Mouse (Mus musculus) forebrain, embryonic 15.5 days (tissue): Measurements from ENCODE around the gene Ap3d1. TPM values are rescaled to one million over a fixed set of nuclear protein-coding genes. Genes with fewer than 3 reads are reported as not detected.

ENCODE experiments used
- ATAC-seq: fragments of 200-750 bp; cut with Nextera tagmentation; replicated peaks from 2 replicates; pipeline ENCODE4 v1.8.0; 2017; ENCODE audit warnings: mild to moderate bottlenecking, moderate TSS enrichment, moderate library complexity
- H3K27ac ChIP-seq: fragments of 300-500 bp; sonication (generic); replicated peaks from 2 replicates; pipeline ENCODE4 v1.5.1; 2015; ENCODE audit warnings: mild to moderate bottlenecking, inconsistent platforms
- H3K27me3 ChIP-seq: fragments of 300-500 bp; sonication (generic); 2 replicates; pipeline ENCODE4 v1.6.1; 2015; ENCODE audit warnings: inconsistent platforms
- H3K36me3 ChIP-seq: fragments of 300-500 bp; sonication (generic); 2 replicates; pipeline ENCODE4 v1.6.1; 2015; ENCODE audit warnings: mild to moderate bottlenecking, inconsistent platforms
- H3K4me1 ChIP-seq: fragments of 300-500 bp; sonication (generic); 2 replicates; pipeline ENCODE4 v1.6.1; 2015; ENCODE audit warnings: inconsistent platforms
- H3K4me2 ChIP-seq: fragments of 300-500 bp; sonication (generic); replicated peaks from 2 replicates; pipeline ENCODE4 v1.6.1; 2015; ENCODE audit warnings: mild to moderate bottlenecking, inconsistent platforms
- H3K4me3 ChIP-seq: fragments of 300-500 bp; sonication (generic); 2 replicates; pipeline ENCODE4 v1.5.1; 2015; ENCODE audit warnings: mild to moderate bottlenecking, inconsistent platforms
- H3K9ac ChIP-seq: fragments of 300-500 bp; sonication (generic); replicated peaks from 2 replicates; pipeline ENCODE4 v1.6.1; 2015; ENCODE audit warnings: mild to moderate bottlenecking, inconsistent platforms
- H3K9me3 ChIP-seq: fragments of 300-500 bp; sonication (generic); 2 replicates; pipeline ENCODE4 v1.6.1; 2016; ENCODE audit warnings: inconsistent platforms
- WGBS: fragments of 180-500 bp; shearing (Covaris S2); methylation state at CpG from one replicate; pipeline ENCODE4 v1.1.7; 2015; ENCODE audit warnings: mixed read lengths; 5-methylcytosine and 5-hydroxymethylcytosine counted together
- polyA plus RNA-seq: library from polyadenylated mRNA; unstranded; fragments of >200 nt; fragmentation: Nextera tagmentation; extraction: Ambion mirVana; gene quantifications from 2 replicates; pipeline ENCODE4 v1.2.1, GENCODE M21; 2015

Gene Ap3d1
- polyA plus RNA-seq, 1 experiment from 2014 or later = 98.9 TPM

- no peak overlapping the region for H3K4me3 ChIP-seq
- ATAC-seq = no peak
- 87% methylated on average over 14 of the region's 14 CpGs for WGBS
- H3K27me3 ChIP-seq = no peaks in the 10 kb centered on the region
- no peak overlapping the region for H3K27ac ChIP-seq
- H3K36me3 ChIP-seq = peaks cover 33% of the 10 kb centered on the region
- no peak overlapping the region for H3K9ac ChIP-seq
- H3K9me3 ChIP-seq = no peaks in the 10 kb centered on the region
- no peak overlapping the region for H3K4me2 ChIP-seq
- no peaks in the 10 kb centered on the region for H3K4me1 ChIP-seq
Observed at GRCm38 (mm10) chr10:80692249-80693165, 49.6 kb downstream of the Ap3d1 start.

GRCm38 (mm10) chr10:80687850-80688249 is 54.2 kb downstream of the Ap3d1 start:
- H3K9me3 ChIP-seq = no peaks in the 10 kb centered on the region
- peak; percentile 76 for ATAC-seq
- H3K36me3 ChIP-seq = peaks cover 67% of the 10 kb centered on the region

GRCm38 (mm10) chr10:80686617-80687016 is 55.4 kb downstream of the Ap3d1 start:
- no peak for ATAC-seq

More at GRCm38 (mm10) chr10:80687850-80688249, 54.2 kb downstream of the Ap3d1 start:
- Histone ChIP-seq H3K27ac (no peak overlapping the region), H3K9ac (no peak overlapping the region), H3K4me1 (no peaks in the 10 kb centered on the region), H3K4me3 (no peak overlapping the region), H3K4me2 (no peak overlapping the region), H3K27me3 (no peaks in the 10 kb centered on the region)
- WGBS = 41% methylated on average over 5 of the region's 5 CpGs

GRCm38 (mm10) chr10:80684984-80685383 is 57.1 kb downstream of the Ap3d1 start:
- Histone ChIP-seq H3K27me3 (no peaks in the 10 kb centered on the region), H3K27ac (no peak overlapping the region), H3K9me3 (no peaks in the 10 kb centered on the region), H3K36me3 (peaks cover 54% of the 10 kb centered on the region), H3K9ac (no peak overlapping the region), H3K4me3 (no peak overlapping the region), H3K4me2 (no peak overlapping the region), H3K4me1 (no peaks in the 10 kb centered on the region)
- WGBS = 91% methylated on average over 4 of the region's 4 CpGs
- ATAC-seq = no peak

More at GRCm38 (mm10) chr10:80686617-80687016, 55.4 kb downstream of the Ap3d1 start:
- Histone ChIP-seq H3K4me3 (no peak overlapping the region), H3K36me3 (peaks cover 67% of the 10 kb centered on the region), H3K9ac (no peak overlapping the region), H3K4me2 (no peak overlapping the region), H3K9me3 (no peaks in the 10 kb centered on the region), H3K27ac (no peak overlapping the region), H3K27me3 (no peaks in the 10 kb centered on the region), H3K4me1 (no peaks in the 10 kb centered on the region)
- 93% methylated on average over 3 of the region's 3 CpGs for WGBS

- H3K4me3 ChIP-seq = no peak overlapping the region
- WGBS = 62% methylated on average over 6 of the region's 6 CpGs
- H3K27me3 ChIP-seq = no peaks in the 10 kb centered on the region
- H3K9me3 ChIP-seq = no peaks in the 10 kb centered on the region
- no peak for ATAC-seq
- H3K27ac ChIP-seq = no peak overlapping the region
- peaks cover 5% of the 10 kb centered on the region for H3K4me1 ChIP-seq
- no peak overlapping the region for H3K9ac ChIP-seq
- peaks cover 46% of the 10 kb centered on the region for H3K36me3 ChIP-seq
- H3K4me2 ChIP-seq = no peak overlapping the region
Observed at GRCm38 (mm10) chr10:80684214-80684613, 57.9 kb downstream of the Ap3d1 start.

DNA sequence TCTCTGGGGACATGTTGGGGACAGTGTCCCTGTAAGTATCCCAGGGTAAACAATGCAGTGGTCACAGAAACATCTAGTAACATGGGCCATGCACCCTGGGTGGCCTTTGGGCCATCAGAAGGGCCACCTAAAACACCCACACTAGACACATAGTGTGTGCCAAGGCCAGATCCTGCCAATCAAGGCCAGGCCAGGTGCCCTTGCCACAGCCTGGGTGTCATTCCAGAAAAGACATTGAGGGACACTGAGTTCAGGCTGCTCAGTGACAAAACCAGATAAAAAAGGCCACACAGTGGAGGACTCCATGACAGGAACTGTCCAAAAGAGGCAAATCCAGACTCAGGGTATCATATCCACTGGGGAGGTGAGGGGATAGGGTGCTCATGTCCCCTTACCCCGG is 58.4 kb downstream of the Ap3d1 start:
- 94% methylated on average over 1 of the region's 1 CpGs for WGBS
- peaks cover 43% of the 10 kb centered on the region for H3K36me3 ChIP-seq
- ATAC-seq = no peak

DNA sequence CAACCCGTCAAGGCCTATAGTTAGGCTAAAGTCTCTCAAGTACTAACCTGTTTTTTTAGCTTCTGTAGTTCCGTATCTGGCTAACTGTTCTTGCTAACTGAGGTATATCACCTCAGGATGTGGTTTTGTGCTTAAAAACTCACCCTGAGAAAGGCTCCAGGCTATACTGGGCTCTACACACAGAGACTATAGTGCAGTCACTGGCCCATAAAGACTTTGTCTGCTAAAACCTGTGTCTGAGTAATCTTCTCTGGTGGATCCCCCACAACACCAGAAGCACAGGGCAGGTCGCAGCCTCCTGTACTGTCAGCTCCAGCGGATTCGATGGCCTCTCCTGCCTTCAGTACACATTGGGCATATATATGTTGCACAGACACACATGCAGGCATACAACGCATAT is 60.1 kb downstream of the Ap3d1 start:
- Histone ChIP-seq H3K36me3 (peaks cover 34% of the 10 kb centered on the region), H3K27me3 (no peaks in the 10 kb centered on the region), H3K27ac (no peak overlapping the region), H3K9ac (no peak overlapping the region), H3K4me2 (no peak overlapping the region), H3K4me3 (no peak overlapping the region), H3K4me1 (peaks cover 27% of the 10 kb centered on the region), H3K9me3 (no peaks in the 10 kb centered on the region)
- no peak for ATAC-seq
- WGBS = 95% methylated on average over 6 of the region's 6 CpGs

More for the DNA sequence above, 58.4 kb downstream of the Ap3d1 start:
- H3K4me3 ChIP-seq = no peak overlapping the region
- H3K9ac ChIP-seq = no peak overlapping the region
- no peaks in the 10 kb centered on the region for H3K27me3 ChIP-seq
- peaks cover 11% of the 10 kb centered on the region for H3K4me1 ChIP-seq
- no peak overlapping the region for H3K4me2 ChIP-seq
- no peak overlapping the region for H3K27ac ChIP-seq
- H3K9me3 ChIP-seq = no peaks in the 10 kb centered on the region

DNA sequence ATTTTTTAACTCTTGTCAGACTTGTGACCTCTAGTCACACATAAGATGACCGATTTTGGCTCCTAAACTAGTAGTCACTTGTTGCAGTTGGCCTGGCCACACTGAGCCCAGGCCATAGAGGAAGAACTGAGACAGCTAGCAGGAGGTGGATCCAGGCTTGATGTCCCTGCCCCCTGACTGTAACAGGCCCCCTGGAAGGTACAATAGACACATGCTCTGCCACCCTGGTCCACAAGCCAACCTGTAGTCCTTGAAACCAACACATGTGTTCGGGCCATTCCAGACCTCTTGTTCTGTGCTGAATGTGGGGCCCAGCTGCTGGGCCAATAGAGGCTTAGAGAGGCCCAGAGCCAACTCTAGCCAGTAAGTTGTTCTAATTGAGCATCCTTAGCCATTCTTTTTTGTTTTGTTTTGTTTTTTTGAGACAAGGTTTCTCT is 61.8 kb downstream of the Ap3d1 start:
- no peak overlapping the region for H3K27ac ChIP-seq
- no peak overlapping the region for H3K9ac ChIP-seq
- H3K4me3 ChIP-seq = no peak overlapping the region
- no peaks in the 10 kb centered on the region for H3K9me3 ChIP-seq
- no peak for ATAC-seq
- 68% methylated on average over 2 of the region's 2 CpGs for WGBS
- H3K27me3 ChIP-seq = no peaks in the 10 kb centered on the region
- peaks cover 31% of the 10 kb centered on the region for H3K4me1 ChIP-seq
- H3K4me2 ChIP-seq = no peak overlapping the region
- H3K36me3 ChIP-seq = peaks cover 17% of the 10 kb centered on the region

DNA sequence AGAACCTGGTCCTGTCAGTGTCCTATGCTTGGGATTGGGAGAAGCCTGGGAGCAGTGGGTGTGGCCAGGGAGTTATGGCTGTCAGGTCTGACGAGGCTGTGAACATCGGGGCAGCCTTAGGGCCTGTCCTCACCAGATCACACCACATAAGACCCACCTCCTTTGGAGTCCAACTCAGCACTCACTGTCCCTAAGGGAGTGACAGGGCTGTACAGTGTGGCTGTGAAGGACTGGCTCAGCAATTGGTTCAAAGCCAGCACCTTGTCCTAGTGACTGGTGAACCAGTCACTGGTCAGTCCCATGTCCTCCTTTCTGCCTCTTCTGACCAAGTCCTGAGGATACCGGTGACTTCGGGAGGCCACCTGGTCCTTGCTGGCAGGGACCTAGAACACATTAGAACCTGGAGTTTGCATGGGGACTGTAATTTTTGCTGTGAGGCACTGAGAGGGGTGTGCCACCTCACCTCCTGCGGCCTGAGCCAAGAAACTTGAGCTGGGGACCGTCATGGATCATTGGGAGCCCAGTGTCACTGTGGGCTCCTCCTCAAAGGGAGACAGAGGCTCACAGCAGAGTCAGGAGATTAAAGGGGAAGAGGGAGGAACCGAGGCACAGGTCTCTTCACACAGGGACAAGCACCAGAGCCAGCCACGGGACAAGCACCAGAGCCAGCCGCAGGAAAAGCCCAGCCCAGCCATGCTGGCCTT is 62.4 kb downstream of the Ap3d1 start:
- H3K9me3 ChIP-seq = no peaks in the 10 kb centered on the region
- no peak overlapping the region for H3K4me2 ChIP-seq
- no peaks in the 10 kb centered on the region for H3K27me3 ChIP-seq
- no peak for ATAC-seq
- H3K4me3 ChIP-seq = no peak overlapping the region
- H3K36me3 ChIP-seq = peaks cover 13% of the 10 kb centered on the region
- peaks cover 37% of the 10 kb centered on the region for H3K4me1 ChIP-seq
- 67% methylated on average over 9 of the region's 9 CpGs for WGBS
- H3K27ac ChIP-seq = peak overlapping the region; percentile 94
- no peak overlapping the region for H3K9ac ChIP-seq

DNA sequence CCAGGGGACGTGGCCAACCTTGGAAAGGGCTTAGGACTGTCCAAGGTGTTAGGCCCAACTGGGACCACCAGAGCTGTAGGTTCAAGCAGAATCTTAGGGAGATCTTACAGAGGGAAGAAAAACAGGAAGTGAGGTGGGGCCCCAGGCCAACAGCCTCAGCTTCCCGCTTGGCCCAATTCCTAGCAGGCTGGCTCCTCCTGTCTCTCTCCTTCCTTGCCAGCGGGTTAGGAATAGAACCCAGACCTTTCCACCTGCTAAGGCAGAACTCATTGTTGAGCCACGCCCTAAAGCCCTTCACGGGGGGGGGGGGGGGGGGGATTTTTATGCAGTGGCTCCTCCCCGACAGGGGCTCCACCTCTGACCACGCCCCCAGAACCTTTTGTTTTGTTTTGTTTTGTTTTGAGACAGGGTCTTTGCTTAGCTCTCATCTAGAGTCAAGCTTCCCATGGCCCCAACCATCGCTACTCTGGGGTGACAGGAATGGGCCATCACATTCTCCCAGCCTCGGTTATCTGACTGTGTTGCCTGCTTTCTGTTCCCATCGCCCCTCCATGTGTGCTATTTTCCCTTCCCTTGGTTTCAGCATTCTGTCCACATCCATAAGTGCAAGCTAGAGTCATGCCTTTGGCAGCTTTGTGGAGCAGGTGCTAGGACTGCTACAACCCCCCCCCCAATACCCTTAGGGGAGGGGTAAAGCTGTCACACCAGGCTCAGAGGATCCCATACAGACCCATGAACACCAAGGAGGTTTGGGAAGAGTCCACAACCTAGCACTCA is 63.3 kb downstream of the Ap3d1 start:
- H3K9ac ChIP-seq = no peak overlapping the region
- no peak for ATAC-seq
- peaks cover 46% of the 10 kb centered on the region for H3K4me1 ChIP-seq
- H3K36me3 ChIP-seq = peaks cover 7% of the 10 kb centered on the region
- H3K9me3 ChIP-seq = no peaks in the 10 kb centered on the region
- no peak overlapping the region for H3K4me3 ChIP-seq
- no peaks in the 10 kb centered on the region for H3K27me3 ChIP-seq
- peak overlapping the region; percentile 94 for H3K27ac ChIP-seq
- no peak overlapping the region for H3K4me2 ChIP-seq
- whole genome bisulfite sequencing = 50% methylated on average over 10 of the region's 10 CpGs

DNA sequence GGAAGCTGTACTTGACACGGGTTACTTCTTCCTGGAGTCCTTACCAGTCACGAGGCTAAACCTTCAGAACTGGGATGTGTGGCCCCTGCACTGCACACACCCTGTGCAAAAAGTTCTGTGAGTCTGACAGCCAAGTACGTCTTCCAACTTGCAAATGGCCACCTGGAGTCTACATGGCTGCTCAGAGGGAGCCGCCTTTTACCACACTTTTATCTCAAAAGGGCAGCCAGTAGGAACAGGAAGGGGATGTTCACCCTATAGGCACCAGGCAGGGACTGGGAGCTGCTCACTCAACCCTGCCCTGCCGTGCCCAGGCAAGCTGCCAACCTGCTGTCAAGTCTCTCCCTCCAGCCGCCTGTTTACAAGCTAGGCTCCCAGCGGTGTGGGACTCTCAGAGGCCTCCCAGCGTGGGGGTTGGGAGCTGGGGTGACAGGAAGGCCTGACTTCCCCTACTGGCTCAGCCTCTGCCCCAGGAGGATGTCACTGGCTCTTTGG is 64.1 kb downstream of the Ap3d1 start, which contains the start of gene Mknk2:
Mknk2 (minus strand) TSS at position 171 of the 495 bp plus-strand sequence.
- H3K4me3 ChIP-seq = peak within 1 kb of the TSS; percentile 93
- peaks cover 54% of the 10 kb centered on the region for H3K4me1 ChIP-seq
- peak within 1 kb of the TSS; percentile 94 for H3K27ac ChIP-seq
- no peaks in the 10 kb centered on the region; the same call in 1 of the 2 replicates for H3K36me3 ChIP-seq
- no peaks in the 10 kb centered on the region for H3K27me3 ChIP-seq
- peak; percentile 42; the same call in 1 of the 2 replicates for ATAC-seq
- H3K9ac ChIP-seq = peak within 1 kb of the TSS; percentile 62
- no peaks in the 10 kb centered on the region for H3K9me3 ChIP-seq
- peak within 1 kb of the TSS; percentile 69 for H3K4me2 ChIP-seq
- 15% methylated on average over 8 of the region's 8 CpGs for WGBS
